Mouse (Mus musculus) heart, adult 2 months (tissue): ENCODE results near the gene Nrp2.

Experiments
- CTCF ChIP-seq: fragments of 200-600 bp; IDR thresholded peaks from 2 replicates; pipeline ENCODE4 v1.8.1; 2022; ENCODE audit warnings: antibody characterized with exemption, mild to moderate bottlenecking, moderate library complexity
- EP300 ChIP-seq: fragments of 200-500 bp; IDR thresholded peaks from 2 replicates; pipeline ENCODE4 v1.6.1; 2011; ENCODE audit warnings: low read depth, low read length, control low read depth; ENCODE audit not compliant: insufficient read depth
- POLR2A ChIP-seq: fragments of 200-500 bp; IDR thresholded peaks from 2 replicates; pipeline ENCODE4 v1.6.1; 2011; ENCODE audit warnings: mild to moderate bottlenecking, low read depth, low read length, control low read depth; ENCODE audit not compliant: insufficient read depth

GRCm38 (mm10) chr1:62678611-62679344, 24.3 kb upstream of the Nrp2 start:
- TF ChIP-seq POLR2A (no peak), EP300 (no peak), CTCF (no peak)
